Mouse (Mus musculus) embryonic facial prominence, embryonic 13.5 days (tissue): Measurements from ENCODE around the gene Prrt3. TPM values are rescaled to one million over a fixed set of nuclear protein-coding genes. Genes with fewer than 3 reads are reported as not detected.

Experiments used
- ATAC-seq: fragments of 200-750 bp; cut with Nextera tagmentation; 2 replicates; pipeline ENCODE4 v1.8.0; 2017; ENCODE audit warnings: low read depth; ENCODE audit not compliant: insufficient number of reproducible peaks, insufficient read depth, low FRiP score, low TSS enrichment
- H3K27ac ChIP-seq: fragments of 300-500 bp; sonication (generic); 2 replicates; pipeline ENCODE4 v1.5.1; 2015; ENCODE audit warnings: moderate library complexity, mild to moderate bottlenecking, inconsistent platforms
- H3K27me3 ChIP-seq: fragments of 300-500 bp; sonication (generic); 2 replicates; pipeline ENCODE4 v1.6.1; 2015; ENCODE audit warnings: mild to moderate bottlenecking, inconsistent platforms
- H3K36me3 ChIP-seq: fragments of 300-500 bp; sonication (generic); 2 replicates; pipeline ENCODE4 v1.6.1; 2015; ENCODE audit warnings: mild to moderate bottlenecking, inconsistent platforms
- H3K4me1 ChIP-seq: fragments of 300-500 bp; sonication (generic); 2 replicates; pipeline ENCODE4 v1.6.1; 2015; ENCODE audit warnings: inconsistent platforms
- H3K4me2 ChIP-seq: fragments of 300-500 bp; sonication (generic); 2 replicates; pipeline ENCODE4 v1.6.1; 2015; ENCODE audit warnings: moderate library complexity, mild to moderate bottlenecking, inconsistent platforms
- H3K4me3 ChIP-seq: fragments of 300-500 bp; sonication (generic); 2 replicates; pipeline ENCODE4 v1.5.1; 2015; ENCODE audit warnings: mild to moderate bottlenecking, inconsistent platforms
- H3K9ac ChIP-seq: fragments of 300-500 bp; sonication (generic); 2 replicates; pipeline ENCODE4 v1.6.1; 2015; ENCODE audit warnings: mild to moderate bottlenecking, inconsistent platforms
- H3K9me3 ChIP-seq: fragments of 300-500 bp; sonication (generic); 2 replicates; pipeline ENCODE4 v1.6.1; 2016; ENCODE audit warnings: inconsistent platforms
- WGBS: fragments of 180-500 bp; shearing (Covaris S2); methylation state at CpG from one replicate; pipeline ENCODE4 v1.1.7; 2015; ENCODE audit warnings: mixed read lengths; 5-methylcytosine and 5-hydroxymethylcytosine counted together
- polyA plus RNA-seq: library from polyadenylated mRNA; unstranded; fragments of >200 nt; fragmentation: Nextera tagmentation; extraction: Ambion mirVana; gene quantifications from 2 replicates; pipeline ENCODE4 v1.2.1, GENCODE M21; 2015

Gene Prrt3
- polyA plus RNA-seq, result 2.3 and 2.6 TPM in 2 replicates

GRCm38 (mm10) chr6:113501388-113502084 is at the start of gene Prrt3:
TSS of gene Prrt3 (minus strand) at chr6:113501931.
- H3K9ac ChIP-seq, result peak within 1 kb of the TSS; percentile 73
- WGBS, result 2% methylated on average over 32 of the region's 32 CpGs

GRCm38 (mm10) chr6:113543906-113544481 is 42.3 kb upstream of the Prrt3 start:
- no peaks in the 10 kb centered on the region for H3K9me3 ChIP-seq
- ATAC-seq, result no peak
- no peak overlapping the region for H3K27ac ChIP-seq
- H3K4me3 ChIP-seq, result no peak overlapping the region
- H3K4me2 ChIP-seq, result no peak overlapping the region
- H3K36me3 ChIP-seq, result peaks cover 7% of the 10 kb centered on the region
- no peak overlapping the region for H3K9ac ChIP-seq
- no peaks in the 10 kb centered on the region for H3K27me3 ChIP-seq
- H3K4me1 ChIP-seq, result no peaks in the 10 kb centered on the region
- WGBS, result 92% methylated on average over 9 of the region's 12 CpGs

More at GRCm38 (mm10) chr6:113501388-113502084, at the start of gene Prrt3:
- no peak within 1 kb of the TSS for H3K27ac ChIP-seq
- peak within 1 kb of the TSS; percentile 56 for H3K4me3 ChIP-seq
- ATAC-seq, result 0 out of 2 replicates have a peak, but pooled peaks have one; percentile 26
- peaks cover 9% of the 10 kb centered on the region for H3K4me1 ChIP-seq
- peak within 1 kb of the TSS; percentile 79 for H3K4me2 ChIP-seq
- peaks cover 29% of the 10 kb centered on the region for H3K27me3 ChIP-seq
- H3K9me3 ChIP-seq, result no peaks in the 10 kb centered on the region
- H3K36me3 ChIP-seq, result no peaks in the 10 kb centered on the region

GRCm38 (mm10) chr6:113541610-113542009 is 39.9 kb upstream of the Prrt3 start:
- Histone ChIP-seq H3K27ac (no peak overlapping the region), H3K4me1 (no peaks in the 10 kb centered on the region), H3K36me3 (peaks cover 9% of the 10 kb centered on the region), H3K9ac (no peak overlapping the region), H3K4me3 (no peak overlapping the region), H3K4me2 (no peak overlapping the region), H3K9me3 (no peaks in the 10 kb centered on the region), H3K27me3 (no peaks in the 10 kb centered on the region)
- no peak for ATAC-seq
- 87% methylated on average over 6 of the region's 6 CpGs for WGBS

DNA sequence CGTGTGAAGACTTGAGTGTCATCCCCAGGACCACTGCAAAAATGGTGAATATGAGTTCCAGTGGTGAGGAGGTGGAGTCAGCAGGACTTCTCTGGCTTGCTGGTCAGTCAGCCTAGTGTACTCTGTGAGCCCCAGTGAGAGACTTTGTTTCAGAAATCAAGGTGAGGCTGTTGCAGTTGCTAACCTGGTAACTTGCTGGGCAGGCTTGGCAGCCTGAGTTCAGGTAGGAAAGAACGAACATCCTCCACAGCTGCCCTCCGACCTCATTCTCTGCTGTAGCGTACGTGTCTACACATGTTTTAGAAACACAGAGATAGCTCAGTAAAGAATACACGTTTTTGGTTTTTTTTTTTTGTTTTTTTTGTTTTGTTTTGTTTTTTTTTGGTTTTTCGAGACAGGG is 33.2 kb upstream of the Prrt3 start:
- Histone ChIP-seq H3K4me2 (no peak overlapping the region), H3K4me3 (no peak overlapping the region), H3K36me3 (peaks cover 5% of the 10 kb centered on the region), H3K9ac (no peak overlapping the region), H3K27me3 (no peaks in the 10 kb centered on the region), H3K4me1 (peaks cover 14% of the 10 kb centered on the region), H3K27ac (no peak overlapping the region), H3K9me3 (no peaks in the 10 kb centered on the region)
- no peak for ATAC-seq
- 81% methylated on average over 7 of the region's 7 CpGs for WGBS

DNA sequence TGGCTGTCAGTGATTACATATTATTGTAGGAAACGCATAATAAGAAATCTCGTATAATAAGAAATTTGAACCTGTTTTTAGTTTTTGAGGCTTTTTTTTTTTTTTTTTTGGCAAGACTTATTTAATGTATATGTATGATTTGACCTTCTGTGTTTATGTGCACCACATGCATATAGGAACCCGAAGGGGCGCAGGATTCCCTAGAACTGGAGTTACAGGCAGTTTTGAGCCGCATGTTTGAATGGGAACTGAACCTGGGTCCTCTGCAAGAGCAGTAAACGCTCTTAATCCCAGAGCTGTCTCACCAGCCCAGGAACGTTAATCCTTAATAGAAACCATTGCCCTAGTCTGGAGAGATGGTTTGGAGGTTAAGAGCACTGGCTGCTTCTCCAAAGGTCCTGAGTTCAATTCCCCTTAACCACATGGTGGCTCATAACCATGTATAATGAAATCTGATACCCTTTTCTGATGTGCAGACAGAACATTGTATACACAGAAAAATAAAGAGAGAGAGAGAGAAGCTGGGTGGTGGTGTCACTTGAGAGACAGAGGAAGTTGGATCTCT is 30.2 kb upstream of the Prrt3 start:
- Histone ChIP-seq H3K4me2 (peak overlapping the region; percentile 75), H3K27ac (no peak overlapping the region), H3K36me3 (peaks cover 5% of the 10 kb centered on the region), H3K9ac (peak overlapping the region; percentile 89), H3K27me3 (no peaks in the 10 kb centered on the region), H3K4me3 (peak overlapping the region; percentile 85), H3K4me1 (peaks cover 17% of the 10 kb centered on the region), H3K9me3 (no peaks in the 10 kb centered on the region)
- no peak for ATAC-seq
- WGBS, result 6% methylated on average over 7 of the region's 7 CpGs

DNA sequence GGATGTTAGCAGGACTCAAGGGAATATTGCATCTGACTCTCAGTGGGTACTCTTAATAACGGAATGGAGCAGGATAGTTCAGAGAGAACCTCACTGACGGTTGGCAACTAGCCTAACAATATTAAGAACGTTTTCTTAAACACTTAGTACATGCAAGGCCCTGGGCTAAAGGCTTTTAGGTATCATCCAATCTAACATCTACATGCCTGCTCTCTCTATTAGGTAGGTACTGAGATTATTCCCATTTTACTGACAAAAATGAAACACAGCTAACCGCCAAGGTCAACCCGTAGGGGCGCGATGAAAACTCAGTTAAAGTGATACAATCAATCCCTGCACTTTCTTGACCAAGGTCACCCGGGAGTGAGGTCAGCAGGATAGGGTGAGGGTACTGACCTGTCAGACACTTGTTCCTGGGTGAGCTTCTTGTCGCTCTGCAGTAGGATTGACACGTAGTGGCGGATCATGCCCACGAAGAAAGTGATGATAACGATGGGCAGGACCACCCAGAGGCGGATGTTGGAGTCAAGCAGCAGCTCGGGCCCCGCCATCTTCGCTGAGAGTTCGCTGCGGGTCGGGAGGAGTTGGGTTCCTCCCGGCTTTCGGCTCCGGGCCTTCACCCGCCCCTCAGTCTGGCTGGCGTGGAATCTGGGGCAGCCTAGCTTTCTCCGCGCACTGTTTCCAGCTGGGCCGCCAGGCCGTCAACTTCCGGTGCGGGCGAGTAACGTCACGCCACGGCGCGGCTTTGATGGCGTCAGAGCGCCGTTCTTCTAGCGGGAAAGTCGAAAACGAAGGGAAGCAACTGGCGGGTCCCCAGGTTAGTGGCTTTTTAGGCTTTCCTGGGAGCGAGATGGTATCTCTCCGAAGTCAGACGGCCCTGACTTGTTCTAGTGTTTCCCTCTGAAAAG is 29.5 kb upstream of the Prrt3 start, which contains the start of the genes Emc3 and Fancd2:
Gene Emc3 (minus strand): TSS at position 721 of the 908 bp plus-strand sequence.
Gene Fancd2 (plus strand): TSS at position 751 of the 908 bp plus-strand sequence.
- ATAC-seq, result peak; percentile 83
- peak within 1 kb of the TSS; percentile 89 for H3K9ac ChIP-seq
- no peaks in the 10 kb centered on the region for H3K27me3 ChIP-seq
- H3K27ac ChIP-seq, result peak within 1 kb of the TSS; percentile 62
- WGBS, result 1% methylated on average over 47 of the region's 47 CpGs
- peak within 1 kb of the TSS; percentile 75 for H3K4me2 ChIP-seq
- peaks cover 17% of the 10 kb centered on the region for H3K4me1 ChIP-seq
- no peaks in the 10 kb centered on the region for H3K9me3 ChIP-seq
- peak within 1 kb of the TSS; percentile 85 for H3K4me3 ChIP-seq
- peaks cover 4% of the 10 kb centered on the region; the same call in 1 of the 2 replicates for H3K36me3 ChIP-seq

DNA sequence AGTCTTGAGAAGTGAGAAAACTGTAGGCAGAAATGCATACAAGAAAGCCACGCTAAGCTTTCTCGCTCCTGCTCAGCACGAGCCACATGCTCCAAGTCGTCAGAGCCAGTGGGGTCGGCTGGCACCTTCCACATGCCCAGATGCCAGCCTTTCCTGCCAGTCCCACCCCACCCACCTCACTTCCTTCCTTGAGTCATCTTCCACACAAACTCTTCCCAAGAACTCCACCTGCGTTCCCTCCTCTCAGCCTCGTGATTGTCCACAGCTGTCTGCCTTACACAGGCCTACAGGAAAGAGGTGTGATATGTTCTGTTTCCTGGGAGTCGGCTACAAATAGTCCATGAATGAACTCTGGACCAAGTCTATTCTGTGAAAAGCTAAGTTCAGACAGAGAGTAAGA is 21.7 kb upstream of the Prrt3 start:
- Histone ChIP-seq H3K9ac (no peak overlapping the region), H3K4me2 (no peak overlapping the region), H3K27me3 (no peaks in the 10 kb centered on the region), H3K36me3 (peaks cover 61% of the 10 kb centered on the region), H3K27ac (no peak overlapping the region), H3K9me3 (no peaks in the 10 kb centered on the region), H3K4me1 (no peaks in the 10 kb centered on the region), H3K4me3 (no peak overlapping the region)
- no peak for ATAC-seq
- WGBS, result 90% methylated on average over 8 of the region's 8 CpGs

DNA sequence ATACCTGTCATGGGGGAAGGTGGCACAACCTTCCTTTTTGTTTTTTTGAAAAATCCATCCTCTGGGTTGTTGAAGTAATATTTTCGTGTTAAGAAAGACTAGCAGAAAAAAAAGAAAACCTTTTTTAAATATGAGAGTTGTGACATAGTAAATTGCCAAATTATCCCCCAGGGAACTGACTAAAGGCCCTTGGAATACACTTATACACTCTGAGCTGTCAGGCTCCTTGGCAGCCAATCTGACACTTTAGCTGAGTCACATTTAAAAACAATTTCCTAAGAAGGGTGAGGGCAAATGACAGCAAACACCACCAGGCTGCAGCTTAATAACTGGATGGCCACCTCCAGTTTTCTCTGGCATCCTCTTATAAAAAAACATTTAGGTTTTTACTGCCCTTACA is 20.6 kb upstream of the Prrt3 start:
- no peak overlapping the region for H3K4me2 ChIP-seq
- ATAC-seq, result no peak

GRCm38 (mm10) chr6:113517434-113518080 is 15.8 kb upstream of the Prrt3 start:
- no peak for ATAC-seq
- WGBS, result 96% methylated on average over 8 of the region's 8 CpGs
- H3K4me3 ChIP-seq, result no peak overlapping the region
- H3K9me3 ChIP-seq, result no peaks in the 10 kb centered on the region
- H3K9ac ChIP-seq, result no peak overlapping the region
- H3K27ac ChIP-seq, result no peak overlapping the region
- H3K4me2 ChIP-seq, result no peak overlapping the region
- peaks cover 97% of the 10 kb centered on the region for H3K36me3 ChIP-seq
- H3K27me3 ChIP-seq, result no peaks in the 10 kb centered on the region
- H3K4me1 ChIP-seq, result no peaks in the 10 kb centered on the region

More for the DNA sequence above, 20.6 kb upstream of the Prrt3 start:
- Histone ChIP-seq H3K4me1 (no peaks in the 10 kb centered on the region), H3K9me3 (no peaks in the 10 kb centered on the region), H3K9ac (no peak overlapping the region), H3K27ac (no peak overlapping the region), H3K27me3 (no peaks in the 10 kb centered on the region), H3K36me3 (peaks cover 72% of the 10 kb centered on the region), H3K4me3 (no peak overlapping the region)
- 66% methylated on average over 1 of the region's 1 CpGs for WGBS

GRCm38 (mm10) chr6:113514600-113514999 is 12.9 kb upstream of the Prrt3 start:
- Histone ChIP-seq H3K9ac (no peak overlapping the region), H3K27ac (no peak overlapping the region), H3K4me2 (no peak overlapping the region), H3K9me3 (no peaks in the 10 kb centered on the region), H3K36me3 (peaks cover 69% of the 10 kb centered on the region), H3K27me3 (no peaks in the 10 kb centered on the region), H3K4me3 (no peak overlapping the region), H3K4me1 (no peaks in the 10 kb centered on the region)
- no peak for ATAC-seq
- WGBS, result 96% methylated on average over 3 of the region's 3 CpGs

GRCm38 (mm10) chr6:113513944-113514343 is 12.2 kb upstream of the Prrt3 start:
- WGBS, result 92% methylated on average over 6 of the region's 6 CpGs
- H3K36me3 ChIP-seq, result peaks cover 62% of the 10 kb centered on the region
- no peak for ATAC-seq
- no peak overlapping the region for H3K27ac ChIP-seq
- H3K9ac ChIP-seq, result no peak overlapping the region
- H3K27me3 ChIP-seq, result no peaks in the 10 kb centered on the region
- H3K4me1 ChIP-seq, result no peaks in the 10 kb centered on the region
- H3K9me3 ChIP-seq, result no peaks in the 10 kb centered on the region
- no peak overlapping the region for H3K4me2 ChIP-seq
- no peak overlapping the region for H3K4me3 ChIP-seq
